Mouse (Mus musculus) left cerebral cortex, adult 9 months (tissue): ENCODE data around the gene Plch2.

Experiments used
- DNase-seq, 2 experiments: peaks; one replicate each; pipeline ENCODE4 v3.0.0; 2022; ENCODE audit warnings: low spot score in 2 of 2

Gene Plch2

DNA sequence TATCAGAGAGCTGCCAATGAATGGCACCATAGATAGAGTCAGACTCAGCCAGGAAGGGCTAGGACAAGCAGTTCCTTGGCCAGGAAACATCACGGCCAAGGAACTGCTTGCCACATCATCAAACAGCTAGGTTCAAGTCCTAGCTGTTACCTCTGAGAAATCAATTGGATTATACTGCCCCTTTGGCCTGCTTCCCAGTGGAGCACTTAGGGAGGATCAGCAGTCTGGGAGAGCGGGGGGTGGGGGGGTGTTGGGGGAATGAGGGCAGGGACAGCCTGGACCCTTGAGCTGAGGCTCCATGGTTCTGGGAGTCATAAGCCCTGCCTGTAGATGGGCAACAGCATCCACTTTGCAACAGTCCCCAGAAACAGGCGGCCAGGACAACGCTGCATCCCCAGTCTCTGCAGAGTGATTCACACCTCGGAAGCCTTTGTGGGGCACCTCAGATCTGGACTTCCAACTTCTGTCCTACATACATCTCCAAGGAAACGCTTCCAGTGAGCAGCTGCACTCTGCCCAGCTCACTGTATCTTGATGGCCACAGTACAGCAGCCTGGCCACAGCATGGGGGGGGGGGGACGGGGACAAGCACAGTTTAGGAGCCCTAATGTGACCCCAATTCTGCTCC is 34.2 kb downstream of the Plch2 start:
- no peak for DNase-seq

DNA sequence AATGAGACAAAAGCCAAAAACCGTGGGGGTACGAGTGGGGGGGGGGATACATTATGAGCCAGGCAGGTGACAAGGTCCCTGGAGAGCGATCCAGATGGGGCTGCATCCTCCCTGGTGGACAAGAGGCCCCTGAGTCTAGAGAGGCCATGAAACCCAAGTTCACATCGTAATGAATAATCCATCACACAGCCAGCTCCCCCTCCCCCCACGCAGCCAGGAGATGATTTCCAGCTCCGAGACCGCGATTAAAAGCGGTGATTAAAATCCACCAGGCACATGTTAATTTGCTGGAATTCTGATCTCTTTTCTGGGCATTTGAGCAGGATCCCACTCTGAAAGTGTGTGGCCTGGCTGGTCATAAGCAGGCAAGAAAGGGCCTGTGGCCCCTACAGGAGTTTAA is 35.8 kb downstream of the Plch2 start:
- DNase-seq, result no peak

DNA sequence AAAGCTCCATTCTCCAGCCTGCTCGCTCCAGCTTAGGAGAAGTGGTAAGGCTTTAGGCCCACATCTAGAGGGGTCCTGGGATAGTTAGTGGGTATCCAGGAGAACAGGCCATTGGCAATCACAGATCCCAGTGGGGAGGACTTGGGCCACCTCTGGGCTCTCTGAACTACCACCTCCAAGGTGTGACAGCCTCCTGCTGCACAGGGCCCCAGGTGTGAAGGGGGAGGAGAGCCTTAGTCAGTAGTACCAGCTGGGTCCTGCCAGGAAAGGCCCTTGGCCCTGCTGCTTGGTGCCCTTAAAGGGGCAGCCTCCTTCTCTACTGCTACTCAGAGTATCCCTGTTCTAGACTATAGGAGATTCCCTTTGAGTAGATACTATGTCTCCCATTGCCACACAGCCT is 36.4 kb downstream of the Plch2 start:
- DNase-seq, result no peak

DNA sequence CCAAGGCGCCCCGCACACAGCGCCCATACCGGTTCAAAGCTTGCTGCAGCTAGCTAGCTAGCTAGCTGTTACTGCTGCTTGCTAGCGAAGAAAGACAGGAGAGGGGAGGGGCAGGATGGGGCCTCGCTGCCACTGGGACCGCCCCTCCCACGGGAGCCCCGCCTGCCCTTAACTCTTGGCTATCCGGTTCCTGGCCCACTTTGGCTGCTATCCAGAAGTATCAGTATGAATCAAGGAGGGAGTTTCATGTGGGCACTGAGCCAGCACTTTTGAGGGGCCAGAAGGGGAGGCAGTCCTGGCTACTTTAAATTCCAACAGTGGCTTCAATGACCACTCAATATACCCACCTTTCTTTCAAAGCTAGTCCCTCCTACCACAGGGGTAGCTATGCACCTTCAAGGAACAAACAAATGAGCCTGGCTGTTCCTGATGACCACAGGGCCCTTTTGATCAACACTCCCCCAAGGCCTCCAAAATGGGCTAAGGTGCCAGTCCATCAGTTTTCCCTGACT is 37.2 kb downstream of the Plch2 start:
- DNase-seq, result peak in 1 of 2 experiments; percentile 51

DNA sequence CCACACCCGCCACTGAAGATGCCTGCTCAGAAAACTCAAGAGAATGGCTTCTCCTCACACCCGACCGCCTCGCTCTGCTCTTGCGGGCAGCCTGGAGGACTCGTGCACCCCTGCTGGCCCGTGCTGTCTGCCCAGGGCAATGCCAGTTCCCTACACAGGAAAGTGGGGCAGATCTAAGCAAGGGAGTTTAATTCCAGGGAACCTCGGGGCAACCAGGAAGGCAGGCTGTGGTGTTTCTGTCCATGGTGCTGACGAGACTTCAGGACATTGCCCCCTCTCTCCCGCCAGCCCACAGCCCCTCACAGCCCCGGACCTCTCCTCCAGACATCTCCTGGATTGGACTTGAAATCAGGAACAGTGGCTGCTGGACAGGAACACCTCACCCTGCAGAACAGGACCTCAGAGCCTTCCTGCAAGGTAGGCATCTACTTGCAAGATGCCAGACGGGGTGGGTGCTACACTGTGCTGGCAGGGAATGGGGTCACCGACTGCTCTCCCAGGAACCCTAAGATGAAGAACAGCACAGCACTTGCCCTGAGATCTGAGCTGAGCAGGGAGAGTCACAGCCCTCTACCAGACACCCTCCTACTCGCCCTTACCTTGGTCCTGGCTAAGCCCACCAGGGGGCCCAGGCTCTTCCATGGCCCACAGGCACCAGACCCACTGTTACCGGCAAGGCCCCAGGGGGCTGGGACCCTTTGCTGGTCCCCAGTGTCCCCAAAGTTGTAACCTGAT is 37.8 kb downstream of the Plch2 start:
- DNase-seq, result no peak

DNA sequence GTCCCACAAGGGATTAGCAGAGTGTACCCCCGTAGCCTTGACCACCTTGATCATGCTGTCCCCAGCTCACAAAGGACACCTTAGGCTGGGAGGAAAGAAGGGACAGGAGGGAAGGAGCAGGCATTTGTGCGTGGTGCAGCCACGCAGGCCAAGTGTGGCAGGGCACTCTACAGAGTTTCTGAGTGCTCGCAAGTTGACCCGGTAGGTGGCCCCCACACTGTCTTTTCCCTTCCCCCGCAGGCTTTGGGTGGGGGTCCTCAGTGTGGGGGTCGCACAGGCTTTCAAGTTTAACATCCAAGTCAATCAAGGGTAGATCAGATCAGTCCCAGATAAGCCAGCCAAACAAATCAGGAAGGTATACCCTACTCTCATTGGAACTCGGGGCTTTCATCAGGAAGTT is 38.5 kb downstream of the Plch2 start:
- no peak for DNase-seq

DNA sequence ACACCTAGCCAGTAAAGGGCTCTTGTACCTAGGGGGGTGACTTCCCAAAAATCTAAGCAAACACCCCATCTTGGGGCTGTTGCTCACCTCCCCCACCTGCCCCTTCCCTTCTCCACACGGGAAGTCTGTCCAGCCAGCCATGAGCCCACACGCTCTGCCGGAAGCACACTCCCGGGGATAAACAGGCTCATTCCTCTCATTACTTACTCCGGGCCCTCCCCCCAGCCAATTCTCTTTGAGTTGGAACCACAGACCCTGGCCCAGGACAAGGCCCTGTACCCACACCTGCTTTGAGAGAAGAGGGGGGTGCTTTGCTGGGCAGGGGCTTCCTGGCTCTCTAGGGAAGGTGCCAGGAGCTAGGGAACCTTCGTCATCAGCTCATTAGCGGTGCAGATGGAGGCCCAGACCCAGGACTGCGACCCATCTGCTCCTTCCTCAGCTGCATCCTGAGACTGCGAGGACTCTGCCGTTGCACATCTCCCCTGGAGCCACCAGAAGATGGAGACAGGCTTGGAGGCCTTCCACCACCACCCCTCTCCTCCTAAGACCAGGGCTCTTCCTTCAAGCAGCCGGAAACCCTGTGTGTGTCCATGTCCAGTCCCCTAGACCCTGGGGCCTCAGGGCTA is 39.2 kb downstream of the Plch2 start:
- no peak for DNase-seq

DNA sequence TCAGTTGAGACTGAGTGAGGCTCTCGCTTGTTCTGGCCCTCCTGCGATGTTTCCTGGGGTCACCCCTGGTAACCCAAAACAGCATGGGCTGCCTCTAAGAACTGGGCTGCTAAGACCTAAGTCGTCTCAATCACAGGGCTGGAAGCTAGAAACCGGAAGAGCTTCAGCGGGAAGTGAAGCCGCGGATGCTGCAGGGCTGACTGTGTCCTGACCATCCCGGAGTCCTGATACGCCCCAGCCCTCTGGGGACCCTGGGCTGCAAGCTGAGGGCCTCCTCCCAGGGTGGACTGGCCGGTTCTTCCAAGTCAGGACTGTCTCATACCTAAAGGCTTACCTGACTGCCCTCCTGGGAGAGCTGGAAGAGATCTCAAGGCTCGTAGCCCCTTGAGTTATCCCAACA is 39.8 kb downstream of the Plch2 start:
- DNase-seq, result no peak

DNA sequence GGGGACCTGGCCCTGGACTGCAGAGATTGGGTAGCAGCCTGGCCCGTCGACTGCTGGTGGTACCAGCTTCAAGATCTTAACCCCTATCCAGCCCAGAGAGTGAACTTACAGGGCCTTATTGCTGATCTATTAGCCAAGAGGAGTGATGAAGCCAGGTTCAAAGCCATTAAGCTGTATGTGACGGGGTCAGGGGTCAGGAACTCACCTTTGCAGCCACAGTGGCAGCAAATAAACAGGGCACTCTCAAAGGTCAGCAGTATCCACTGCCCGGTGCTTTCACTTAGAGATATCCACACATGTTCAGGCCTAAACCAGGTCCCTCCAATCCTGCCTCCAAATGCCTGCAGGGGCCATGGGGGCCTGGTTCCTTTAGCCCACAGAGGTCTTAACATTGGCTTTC is 41.0 kb downstream of the Plch2 start:
- no peak for DNase-seq

DNA sequence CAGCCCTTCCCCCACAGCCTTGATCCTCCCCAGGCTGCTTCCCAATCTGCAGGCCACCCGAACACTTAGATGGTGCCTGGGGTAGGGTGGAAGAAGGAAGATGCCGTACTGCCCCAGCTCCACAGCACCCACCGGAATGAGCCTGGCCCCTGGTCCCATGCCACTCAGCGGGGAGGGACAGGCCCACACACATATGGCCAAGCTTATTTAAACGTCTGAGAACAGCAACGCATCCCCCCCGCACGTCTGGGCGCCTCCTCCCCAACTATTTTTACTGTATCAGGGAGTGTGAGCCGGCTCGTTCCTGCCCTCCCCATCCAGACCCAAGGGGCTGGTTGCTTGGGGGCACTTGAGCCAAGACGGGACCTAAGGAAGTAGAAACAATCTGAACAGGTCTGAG is 41.8 kb downstream of the Plch2 start:
- DNase-seq, result peak; percentile 55 to 78

DNA sequence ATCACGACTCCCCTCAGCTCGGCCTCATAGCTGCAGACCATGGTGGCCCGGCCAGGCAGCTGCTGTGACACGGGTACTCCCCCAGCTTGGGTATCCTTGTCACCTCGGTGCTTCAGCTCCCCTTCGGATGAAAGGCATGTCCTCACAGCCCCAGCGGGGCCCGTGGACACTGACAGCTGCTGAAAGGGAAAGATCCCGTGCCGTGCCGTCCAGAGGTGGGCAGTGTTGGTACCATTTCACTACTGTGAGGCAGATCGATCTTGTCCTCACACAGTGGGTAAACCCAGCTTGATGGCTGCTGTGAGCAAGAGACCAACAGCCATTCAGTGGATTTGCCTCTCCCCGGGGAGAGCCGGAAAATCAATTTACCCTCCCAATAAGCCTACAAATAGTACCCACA is 42.3 kb downstream of the Plch2 start:
- no peak for DNase-seq

DNA sequence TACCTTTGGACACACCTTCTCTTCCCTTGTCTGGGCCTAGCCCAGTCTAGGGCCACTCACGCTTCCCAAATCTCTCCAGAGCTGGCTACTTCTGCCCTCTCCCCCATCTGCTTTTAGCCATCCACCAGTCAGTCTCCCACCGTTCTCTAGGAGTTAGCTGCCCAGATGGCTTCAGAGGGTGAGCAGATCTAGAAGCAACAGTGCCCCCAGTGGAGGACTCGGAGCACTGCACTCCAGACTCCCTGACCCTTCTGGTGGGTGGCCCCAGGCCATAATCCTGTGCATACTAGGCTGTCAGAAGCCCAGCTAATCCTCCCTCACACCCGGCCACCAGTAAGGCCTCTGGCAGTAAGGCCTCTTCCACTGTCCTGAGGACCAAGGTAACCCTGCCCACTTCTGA is 43.8 kb downstream of the Plch2 start:
- DNase-seq, result peak in 1 of 2 experiments; percentile 55

DNA sequence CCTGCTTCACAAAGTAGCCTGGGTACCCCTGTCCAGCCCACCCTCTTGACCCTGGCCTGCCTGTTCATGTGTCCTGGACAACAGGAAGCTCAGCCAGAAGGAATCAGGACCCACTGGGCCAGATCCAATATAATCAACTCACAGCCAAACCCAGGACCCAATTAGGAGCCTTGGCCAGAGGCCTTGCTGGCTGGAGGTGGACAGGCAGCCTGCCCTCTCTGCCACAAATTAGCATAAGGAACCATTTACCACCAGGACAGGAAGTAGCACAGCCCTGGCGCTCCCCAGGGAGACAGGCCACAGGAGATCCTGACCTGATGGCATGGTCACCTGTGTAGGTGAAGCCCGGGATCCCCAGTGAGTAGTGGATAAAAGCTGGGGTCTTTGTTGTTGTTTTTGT is 44.5 kb downstream of the Plch2 start:
- no peak for DNase-seq

DNA sequence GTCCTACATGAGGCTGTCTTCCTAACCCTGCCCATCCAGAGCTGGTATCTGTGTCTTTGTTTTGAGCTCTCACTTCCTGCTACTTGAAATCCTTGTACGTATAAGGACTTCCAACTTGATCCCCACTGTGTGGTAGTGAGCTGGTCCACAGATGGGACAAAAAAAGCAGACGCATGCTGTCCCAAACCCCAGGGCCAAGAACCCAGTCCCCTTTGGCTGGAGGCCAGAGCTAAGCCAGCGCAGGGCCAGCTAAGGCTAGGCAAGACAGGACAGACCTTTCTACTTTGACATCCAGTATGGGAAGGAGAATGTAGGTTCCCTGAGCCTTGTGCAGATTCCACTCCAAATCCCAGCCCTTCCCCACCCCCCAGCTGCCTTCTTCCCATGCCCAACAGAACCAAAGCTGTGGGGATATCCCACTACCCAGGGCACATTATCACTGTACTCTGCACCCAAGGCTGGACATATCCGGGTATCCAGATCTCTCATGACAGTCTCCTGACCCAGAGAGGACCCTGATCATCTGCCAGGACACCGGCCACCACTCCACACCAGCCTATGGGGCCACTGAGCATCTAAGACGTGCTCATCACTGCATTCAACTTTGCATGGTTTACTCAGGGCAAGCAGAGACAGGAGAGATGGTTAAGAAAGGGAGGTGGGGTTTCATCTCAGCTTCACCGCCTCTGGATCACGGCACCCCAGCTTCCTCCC is 45.1 kb downstream of the Plch2 start:
- DNase-seq, result no peak

DNA sequence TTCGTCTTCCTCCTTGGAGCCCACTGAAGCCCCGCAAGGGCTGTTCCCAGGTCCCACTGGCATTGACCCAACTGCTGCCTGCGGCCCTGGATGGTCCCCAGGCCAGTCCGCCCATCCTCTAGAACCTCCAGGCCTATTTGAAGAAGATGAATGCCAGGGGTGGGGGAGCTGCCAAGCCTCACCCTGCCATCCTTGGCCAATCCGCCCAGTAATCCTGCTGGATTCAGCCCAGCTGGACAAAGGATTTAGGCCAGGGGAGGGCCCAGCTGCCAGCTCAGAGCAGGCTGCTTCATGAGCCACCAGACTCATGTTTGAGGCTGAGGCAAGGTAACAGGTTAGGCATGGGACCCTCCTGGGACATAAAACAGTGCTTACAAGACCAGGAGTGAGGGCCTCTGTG is 45.7 kb downstream of the Plch2 start:
- DNase-seq, result peak in 1 of 2 experiments; percentile 51

DNA sequence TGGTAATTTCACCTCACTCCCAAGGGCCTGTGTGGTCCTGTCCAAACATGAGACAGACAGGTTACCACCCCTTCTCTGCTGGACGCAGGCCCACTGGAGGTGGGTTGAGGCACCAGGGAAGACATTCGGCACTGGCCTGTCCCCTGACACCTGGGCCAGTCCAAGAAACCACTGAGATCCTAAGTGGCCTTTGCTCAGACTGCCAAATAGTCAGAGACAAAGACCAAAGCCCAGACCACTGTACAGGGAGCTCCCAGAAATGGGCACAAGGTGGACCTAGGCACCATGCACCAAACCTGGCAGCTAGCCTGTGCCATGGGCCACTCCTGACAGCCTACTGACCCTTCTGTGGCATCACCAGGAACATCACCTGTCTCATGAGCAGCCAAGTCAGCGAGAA is 47.4 kb downstream of the Plch2 start:
- no peak for DNase-seq

DNA sequence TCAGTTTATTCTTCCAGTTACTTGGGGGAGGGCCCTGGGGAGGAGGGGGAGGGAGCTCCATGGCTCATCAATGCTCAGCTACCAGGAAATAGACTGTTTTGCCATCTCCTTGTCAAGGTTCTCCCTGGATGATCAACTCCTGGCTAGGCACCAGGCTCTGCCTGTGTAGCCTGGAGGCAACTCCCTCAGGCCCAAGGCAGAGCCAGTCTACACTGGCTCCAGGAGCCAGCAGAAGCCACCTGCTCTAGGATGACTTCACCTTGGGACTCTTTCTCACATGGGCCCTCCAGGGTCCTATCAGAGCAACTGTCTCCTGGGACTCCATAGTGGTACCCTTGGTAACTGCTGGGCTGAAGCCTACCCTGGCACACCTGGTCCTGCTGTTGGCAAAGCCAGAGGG is 48.5 kb downstream of the Plch2 start:
- no peak for DNase-seq

DNA sequence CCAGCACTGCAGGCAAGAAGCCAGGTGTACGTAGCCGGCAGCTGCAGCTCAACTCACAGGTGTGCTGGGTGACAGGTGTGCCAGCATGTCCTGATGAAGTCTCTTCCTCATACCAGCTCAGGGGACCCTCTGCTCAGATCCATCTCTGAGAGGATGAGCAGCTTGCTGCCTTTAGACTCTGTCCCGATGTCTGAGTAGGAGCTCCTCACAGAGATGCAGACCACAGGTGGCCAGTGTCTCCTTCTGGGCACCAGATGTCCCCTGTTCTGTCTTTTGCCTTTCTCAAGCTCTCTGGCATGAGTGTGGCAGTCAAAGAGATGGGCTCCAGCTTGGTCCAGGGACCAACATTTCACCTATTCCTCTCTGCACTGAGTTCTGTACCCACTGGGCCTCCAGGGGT is 48.9 kb downstream of the Plch2 start:
- DNase-seq, result no peak

DNA sequence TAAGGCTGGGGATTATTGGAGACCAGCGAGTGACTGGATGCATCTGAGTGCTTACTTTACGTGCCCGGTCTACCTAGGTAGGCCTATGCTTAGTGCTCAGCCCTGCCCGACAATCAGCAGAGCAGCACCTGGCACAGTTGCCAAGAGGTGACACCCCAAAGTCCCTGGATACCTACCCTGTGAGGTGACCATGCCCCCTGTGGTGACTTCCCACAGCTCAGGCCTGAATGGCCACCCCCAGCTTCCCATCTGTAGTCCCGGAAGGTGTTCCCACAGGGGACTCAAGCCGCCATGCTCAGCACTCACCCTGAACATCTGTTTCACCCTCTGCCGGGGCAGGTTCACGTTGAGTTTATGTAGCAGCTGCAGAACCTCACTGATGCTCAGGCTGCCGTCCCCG is 50.3 kb downstream of the Plch2 start:
- DNase-seq, result no peak

DNA sequence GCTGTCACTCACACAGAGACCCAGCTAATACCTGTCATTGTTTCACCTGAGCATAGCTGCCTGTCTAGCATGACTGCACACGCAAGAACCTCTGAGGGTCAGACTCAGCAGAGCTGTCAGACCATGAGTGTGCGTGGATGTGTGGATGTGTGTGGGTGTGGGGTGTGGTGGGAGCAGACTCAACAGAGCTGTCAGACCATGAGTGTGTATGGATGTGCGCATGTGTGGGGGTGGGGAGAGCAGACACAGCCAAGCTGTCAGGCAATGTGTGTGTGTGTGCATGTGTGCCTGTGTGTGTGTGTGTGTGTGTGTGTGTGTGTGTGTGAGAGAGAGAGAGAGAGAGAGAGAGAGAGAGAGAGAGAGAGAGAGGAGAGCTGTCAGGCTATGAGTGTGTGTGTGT is 51.3 kb downstream of the Plch2 start:
- no peak for DNase-seq

DNA sequence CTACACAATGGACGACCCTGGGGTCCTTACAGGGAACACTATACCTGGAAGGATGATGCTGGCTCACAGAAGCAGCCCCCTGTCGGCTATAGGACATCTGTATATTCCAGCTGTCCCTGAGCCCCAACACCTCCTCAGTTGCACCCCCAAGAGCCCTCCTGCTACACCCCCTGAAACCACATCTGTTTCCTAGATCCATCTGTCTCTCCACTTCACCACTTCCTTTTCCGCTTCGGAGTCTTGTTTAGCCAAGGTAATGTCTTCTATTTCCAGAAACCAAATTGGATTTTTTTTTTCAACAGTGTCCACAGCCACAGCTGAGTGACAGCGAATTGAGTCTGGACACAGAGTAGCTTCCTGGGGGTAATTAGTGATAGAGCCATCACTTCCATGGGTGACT is 57.2 kb downstream of the Plch2 start:
- DNase-seq, result no peak

DNA sequence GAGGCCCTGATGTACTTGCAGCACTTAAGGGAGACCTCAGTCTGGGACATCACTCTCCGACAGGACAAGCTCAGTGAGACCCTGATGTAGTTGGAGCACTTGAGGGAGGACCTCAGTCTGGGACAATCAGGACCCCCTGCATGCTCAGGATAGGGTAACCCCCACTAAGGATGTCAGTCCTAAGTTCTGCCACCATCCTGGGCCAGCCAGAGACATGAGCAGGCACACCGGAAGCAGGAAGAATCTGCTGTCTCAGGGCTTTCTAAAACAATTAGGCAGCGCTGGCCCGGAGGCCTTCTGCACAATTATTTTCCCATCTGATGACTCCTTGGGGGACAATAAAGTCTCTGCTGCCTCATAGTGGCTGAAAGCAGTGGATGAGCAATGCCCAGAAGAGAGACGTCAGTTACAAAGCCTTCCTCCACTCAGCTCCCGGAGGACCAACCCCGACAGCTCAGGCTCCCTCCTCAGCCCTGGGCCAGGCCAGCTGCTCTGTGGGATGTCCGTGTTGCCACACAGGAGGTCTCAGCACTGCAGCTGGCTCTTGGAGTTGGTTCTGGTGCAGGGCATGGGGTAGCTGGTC is 59.9 kb downstream of the Plch2 start:
- no peak for DNase-seq
